ENCODE assay signal across 8 mouse cellular contexts in the genomic region with DNA sequence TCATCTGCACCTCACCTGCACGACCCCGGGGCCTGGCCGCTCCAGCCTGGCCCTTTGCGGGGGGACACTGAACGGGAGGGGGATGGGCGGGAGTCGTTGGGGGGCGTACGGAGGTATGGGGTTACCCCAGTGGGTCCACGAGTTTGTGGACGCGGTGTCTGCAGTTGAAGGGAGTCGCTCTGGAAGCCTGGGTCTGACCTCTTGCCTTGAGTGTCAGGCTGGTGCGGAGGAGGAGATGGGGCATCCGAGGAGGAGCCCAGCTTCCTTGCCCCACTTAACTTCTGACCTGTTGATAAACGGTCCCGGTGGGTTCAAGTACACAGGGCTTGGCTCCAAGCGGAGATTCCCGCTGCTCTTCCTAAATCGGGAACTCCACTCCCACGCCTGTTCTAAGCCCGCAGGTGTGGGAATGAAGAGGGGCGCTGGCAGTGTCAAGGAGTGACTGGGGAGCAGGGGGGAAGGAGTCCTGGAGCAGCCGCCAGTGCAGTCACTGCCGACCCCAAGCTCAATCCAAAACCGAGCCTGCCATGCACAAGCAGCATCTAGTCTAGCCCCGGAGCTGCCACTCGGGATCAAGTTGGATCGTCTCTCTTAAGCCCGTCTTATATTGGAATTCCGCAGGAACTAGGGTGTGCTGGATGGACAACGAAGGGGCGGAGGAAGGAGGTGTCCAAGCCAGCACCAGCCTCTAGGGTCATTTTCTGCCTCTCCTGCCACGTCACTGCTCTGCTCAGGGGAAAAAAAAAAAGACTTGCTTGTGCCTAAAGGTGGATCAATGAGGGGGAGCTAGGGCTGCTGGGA. TPM values are rescaled to one million over a fixed set of nuclear protein-coding genes. Genes with fewer than 3 reads are reported as not detected.
DNase-seq lines count a peak whose midpoint lies in the region; ATAC-seq and TF ChIP-seq lines count a peak whose summit lies in the region.

No protein-coding gene starts in this region.

- H3K36me3 ChIP-seq in forebrain, postnatal 0 days (ENCODE audit: insufficient read depth): no peaks in the 10 kb centered on the region
- no peaks in the 10 kb centered on the region for H3K36me3 ChIP-seq in hindbrain, embryonic 13.5 days
- 0 out of 2 replicates have a peak, but pooled peaks cover 3% of the 10 kb centered on the region for H3K36me3 ChIP-seq in limb, embryonic 12.5 days
- no peaks in the 10 kb centered on the region for H3K36me3 ChIP-seq in midbrain, embryonic 12.5 days

- no peaks in the 10 kb centered on the region for H3K9me3 ChIP-seq in forebrain, postnatal 0 days (ENCODE audit: low read length)
- no peaks in the 10 kb centered on the region for H3K9me3 ChIP-seq in hindbrain, embryonic 13.5 days
- no peaks in the 10 kb centered on the region for H3K9me3 ChIP-seq in limb, embryonic 12.5 days
- H3K9me3 ChIP-seq in midbrain, embryonic 12.5 days: no peaks in the 10 kb centered on the region

- H3K27ac ChIP-seq in forebrain, postnatal 0 days (ENCODE audit: low read depth, low read length): peak overlapping the region; percentile 77
- peak overlapping the region; percentile 91 for H3K27ac ChIP-seq in hindbrain, embryonic 13.5 days
- H3K27ac ChIP-seq in limb, embryonic 12.5 days: peak overlapping the region; percentile 83
- H3K27ac ChIP-seq in midbrain, embryonic 12.5 days (replicated peaks): peak overlapping the region; percentile 80

- ATAC-seq in forebrain, postnatal 0 days: peak; percentile 7
- ATAC-seq in hindbrain, embryonic 13.5 days (ENCODE audit: low FRiP score): peak; percentile 73
- peak; percentile 52; the same call in 1 of the 2 replicates for ATAC-seq in limb, embryonic 12.5 days (ENCODE audit: insufficient number of reproducible peaks, insufficient read depth, low FRiP score, low TSS enrichment, low read depth)
- peak; percentile 32 for ATAC-seq in midbrain, embryonic 12.5 days (ENCODE audit: low FRiP score, low read depth)

- H3K4me3 ChIP-seq in forebrain, postnatal 0 days (ENCODE audit: low read depth, low read length): peak overlapping the region; percentile 88
- H3K4me3 ChIP-seq in hindbrain, embryonic 13.5 days: peak overlapping the region; percentile 98
- H3K4me3 ChIP-seq in limb, embryonic 12.5 days (replicated peaks): peak overlapping the region; percentile 97
- peak overlapping the region; percentile 92 for H3K4me3 ChIP-seq in midbrain, embryonic 12.5 days

- peak; percentile 4; the same call in 1 of the 2 replicates for TF ChIP-seq CTCF in forebrain, postnatal 0 days (IDR thresholded peaks at IDR 0.05; ENCODE audit: low read depth)

- peak; percentile 18 for DNase-seq in layer of hippocampus, adult 9-11 months
- no peak for DNase-seq in layer of hippocampus, adult 18-20 months (ENCODE audit: low spot score in 2 of 2)
- peak; percentile 31 for DNase-seq in cerebellum, adult 8-10 months
- DNase-seq in forebrain, postnatal 0 days: peak; percentile 30
- peak; percentile 10 for DNase-seq in spleen, adult 12 weeks (ENCODE audit: low spot score)

- WGBS in forebrain, postnatal 0 days: under 1% methylated on average over 34 of the region's 34 CpGs
- WGBS in hindbrain, embryonic 13.5 days: under 1% methylated on average over 34 of the region's 34 CpGs
- 1% methylated on average over 34 of the region's 34 CpGs for WGBS in limb, embryonic 12.5 days
- WGBS in midbrain, embryonic 12.5 days: under 1% methylated on average over 34 of the region's 34 CpGs

- peak overlapping the region; percentile 94 for H3K9ac ChIP-seq in forebrain, postnatal 0 days
- H3K9ac ChIP-seq in hindbrain, embryonic 13.5 days: peak overlapping the region; percentile 93
- H3K9ac ChIP-seq in limb, embryonic 12.5 days (replicated peaks): peak overlapping the region; percentile 92
- H3K9ac ChIP-seq in midbrain, embryonic 12.5 days (replicated peaks): peak overlapping the region; percentile 94

- peak overlapping the region; percentile 96 for H3K4me2 ChIP-seq in forebrain, postnatal 0 days (ENCODE audit: low read depth)
- H3K4me2 ChIP-seq in hindbrain, embryonic 13.5 days: peak overlapping the region; percentile 92
- peak overlapping the region; percentile 85 for H3K4me2 ChIP-seq in limb, embryonic 12.5 days
- H3K4me2 ChIP-seq in midbrain, embryonic 12.5 days (replicated peaks): peak overlapping the region; percentile 97

- peaks cover 7% of the 10 kb centered on the region for H3K4me1 ChIP-seq in forebrain, postnatal 0 days (ENCODE audit: insufficient read depth)
- H3K4me1 ChIP-seq in hindbrain, embryonic 13.5 days (replicated peaks): peaks cover 24% of the 10 kb centered on the region
- H3K4me1 ChIP-seq in limb, embryonic 12.5 days (replicated peaks): peaks cover 18% of the 10 kb centered on the region
- peaks cover 21% of the 10 kb centered on the region for H3K4me1 ChIP-seq in midbrain, embryonic 12.5 days

- H3K27me3 ChIP-seq in forebrain, postnatal 0 days (ENCODE audit: insufficient read depth, low read length): no peaks in the 10 kb centered on the region
- no peaks in the 10 kb centered on the region for H3K27me3 ChIP-seq in hindbrain, embryonic 13.5 days
- no peaks in the 10 kb centered on the region for H3K27me3 ChIP-seq in limb, embryonic 12.5 days
- no peaks in the 10 kb centered on the region for H3K27me3 ChIP-seq in midbrain, embryonic 12.5 days

RNA-seq across cellular contexts. Expression of a gene that starts 0.9 kb away (rescaled TPM):
- total RNA-seq in layer of hippocampus, adult 18-20 months (2021): 10 to 100 TPM; 31.0 to 32.8 TPM
- total RNA-seq in forebrain, postnatal 0 days (2014; rRNA removed): 29.9 and 31.5 TPM in 2 replicates
- polyA plus RNA-seq in forebrain, postnatal 0 days (2015; fragmentation: Nextera tagmentation; extraction: Ambion mirVana): 35.9 and 48.4 TPM in 2 replicates
- 58.7 and 60.3 TPM in 2 replicates for polyA plus RNA-seq in hindbrain, embryonic 13.5 days (2015; fragmentation: Nextera tagmentation; extraction: Ambion mirVana)
- 106 and 109 TPM in 2 replicates for polyA plus RNA-seq in limb, embryonic 12.5 days (2016; fragmentation: Nextera tagmentation; extraction: Ambion mirVana)
- polyA plus RNA-seq in midbrain, embryonic 12.5 days (2016; fragmentation: Nextera tagmentation; extraction: Ambion mirVana): 61.6 and 65.9 TPM in 2 replicates

RNA-seq across cellular contexts. Expression of a gene that starts 1.0 kb away (rescaled TPM):
- 1 to 10 TPM in 1 of 2 experiments, under 1 TPM in 1; 0.56 to 1.3 TPM for total RNA-seq in layer of hippocampus, adult 18-20 months (2021)
- total RNA-seq in forebrain, postnatal 0 days (2014; rRNA removed): 1.8 and 2.3 TPM in 2 replicates
- 2.4 and 3.0 TPM in 2 replicates for polyA plus RNA-seq in forebrain, postnatal 0 days (2015; fragmentation: Nextera tagmentation; extraction: Ambion mirVana)
- polyA plus RNA-seq in hindbrain, embryonic 13.5 days (2015; fragmentation: Nextera tagmentation; extraction: Ambion mirVana): 1.7 and 2.5 TPM in 2 replicates
- 0.79 and 0.95 TPM in 2 replicates for polyA plus RNA-seq in limb, embryonic 12.5 days (2016; fragmentation: Nextera tagmentation; extraction: Ambion mirVana)
- 1.6 and 2.0 TPM in 2 replicates for polyA plus RNA-seq in midbrain, embryonic 12.5 days (2016; fragmentation: Nextera tagmentation; extraction: Ambion mirVana)

RNA-seq across cellular contexts. Expression of a gene that starts 24.5 kb away (rescaled TPM):
- 10 to 100 TPM; 14.7 to 17.7 TPM for total RNA-seq in layer of hippocampus, adult 18-20 months (2021)
- 23.6 and 29.0 TPM in 2 replicates for total RNA-seq in forebrain, postnatal 0 days (2014; rRNA removed)
- polyA plus RNA-seq in forebrain, postnatal 0 days (2015; fragmentation: Nextera tagmentation; extraction: Ambion mirVana): 18.7 and 20.3 TPM in 2 replicates
- polyA plus RNA-seq in hindbrain, embryonic 13.5 days (2015; fragmentation: Nextera tagmentation; extraction: Ambion mirVana): 34.3 and 38.5 TPM in 2 replicates
- polyA plus RNA-seq in limb, embryonic 12.5 days (2016; fragmentation: Nextera tagmentation; extraction: Ambion mirVana): 25.1 and 25.6 TPM in 2 replicates
- polyA plus RNA-seq in midbrain, embryonic 12.5 days (2016; fragmentation: Nextera tagmentation; extraction: Ambion mirVana): 35.5 and 37.2 TPM in 2 replicates

Comparison
In these comparisons a context has a peak if more than half of its experiments do, and no peak if none do; other contexts are left out.
1. DNase-seq: peak in layer of hippocampus, adult 9-11 months (single experiment), cerebellum, adult 8-10 months (single experiment), forebrain, postnatal 0 days (single experiment) and spleen, adult 12 weeks (single experiment); none in layer of hippocampus, adult 18-20 months (0 of 2).
2. ATAC-seq: peak in every context shown above with its lines; median percentile 73 in hindbrain, embryonic 13.5 days; 52 in limb, embryonic 12.5 days; 32 in midbrain, embryonic 12.5 days; 7 in forebrain, postnatal 0 days.
3. Peak in every context shown above with its lines, with median percentiles within 50 percentile points of each other: H3K27ac ChIP-seq, H3K4me2 ChIP-seq, H3K4me3 ChIP-seq and H3K9ac ChIP-seq.